Mouse (Mus musculus): ENCODE data around the gene Cd4. TPM values are rescaled to one million over a fixed set of nuclear protein-coding genes. Genes with fewer than 3 reads are reported as not detected.

Gene Cd4
- polyA plus RNA-seq, 1 experiment from 2014 or later: 0.29 TPM

GRCm38 (mm10) chr6:124930231-124930630 lies 42.2 kb upstream of the Cd4 start:
- no peak for ATAC-seq
- Histone ChIP-seq H3K4me1 (ENCODE audit: control insufficient read depth, insufficient read depth, low read length) (peaks cover 13% of the 10 kb centered on the region), H3K36me3 (ENCODE audit: control insufficient read depth, insufficient read depth, low read length) (peaks cover 25% of the 10 kb centered on the region), H3K9ac (ENCODE audit: low read length) (peak overlapping the region; percentile 94), H3K4me3 (ENCODE audit: low read depth, low read length) (peak overlapping the region; percentile 94), H3K9me3 (replicated peaks; ENCODE audit: control insufficient read depth, low read length) (no peaks in the 10 kb centered on the region), H3K4me2 (ENCODE audit: low read length) (peak overlapping the region; percentile 49), H3K27ac (ENCODE audit: low read depth, low read length) (peak overlapping the region; percentile 96), H3K27me3 (replicated peaks; ENCODE audit: control insufficient read depth, insufficient read depth, low read length) (no peaks in the 10 kb centered on the region)
- no peak for DNase-seq (ENCODE audit: low spot score)
- WGBS: 29% methylated on average over 1 of the region's 1 CpGs

- H3K9ac ChIP-seq (ENCODE audit: low read length): no peak overlapping the region
- peaks cover 13% of the 10 kb centered on the region for H3K4me1 ChIP-seq (ENCODE audit: control insufficient read depth, insufficient read depth, low read length)
- ATAC-seq (no peak), DNase-seq (ENCODE audit: low spot score) (no peak)
- H3K27me3 ChIP-seq (replicated peaks; ENCODE audit: control insufficient read depth, insufficient read depth, low read length): no peaks in the 10 kb centered on the region
- H3K9me3 ChIP-seq (replicated peaks; ENCODE audit: control insufficient read depth, low read length): no peaks in the 10 kb centered on the region
- H3K4me3 ChIP-seq (ENCODE audit: low read depth, low read length): no peak overlapping the region
- no peak overlapping the region for H3K4me2 ChIP-seq (ENCODE audit: low read length)
- no peaks in the 10 kb centered on the region for H3K36me3 ChIP-seq (ENCODE audit: control insufficient read depth, insufficient read depth, low read length)
- 50% methylated on average over 5 of the region's 5 CpGs for WGBS
- H3K27ac ChIP-seq (ENCODE audit: low read depth, low read length): no peak overlapping the region
These were observed 37.9 kb upstream of the Cd4 start for GRCm38 (mm10) chr6:124925941-124926340.

GRCm38 (mm10) chr6:124925173-124925793 lies 37.3 kb upstream of the Cd4 start:
- Histone ChIP-seq H3K9ac (ENCODE audit: low read length) (no peak overlapping the region), H3K27me3 (replicated peaks; ENCODE audit: control insufficient read depth, insufficient read depth, low read length) (no peaks in the 10 kb centered on the region), H3K27ac (ENCODE audit: low read depth, low read length) (no peak overlapping the region), H3K36me3 (ENCODE audit: control insufficient read depth, insufficient read depth, low read length) (no peaks in the 10 kb centered on the region), H3K9me3 (replicated peaks; ENCODE audit: control insufficient read depth, low read length) (no peaks in the 10 kb centered on the region), H3K4me1 (ENCODE audit: control insufficient read depth, insufficient read depth, low read length) (peaks cover 17% of the 10 kb centered on the region), H3K4me3 (ENCODE audit: low read depth, low read length) (no peak overlapping the region), H3K4me2 (ENCODE audit: low read length) (no peak overlapping the region)
- ATAC-seq (no peak), DNase-seq (ENCODE audit: low spot score) (no peak)
- WGBS: 36% methylated on average over 12 of the region's 12 CpGs

GRCm38 (mm10) chr6:124921539-124921938 lies 33.5 kb upstream of the Cd4 start:
- H3K4me2 ChIP-seq (ENCODE audit: low read length): no peak overlapping the region
- peaks cover 23% of the 10 kb centered on the region for H3K4me1 ChIP-seq (ENCODE audit: control insufficient read depth, insufficient read depth, low read length)
- no peaks in the 10 kb centered on the region for H3K27me3 ChIP-seq (replicated peaks; ENCODE audit: control insufficient read depth, insufficient read depth, low read length)
- no peak for DNase-seq (ENCODE audit: low spot score)
- 65% methylated on average over 4 of the region's 4 CpGs for WGBS
- no peaks in the 10 kb centered on the region for H3K36me3 ChIP-seq (ENCODE audit: control insufficient read depth, insufficient read depth, low read length)
- no peak overlapping the region for H3K4me3 ChIP-seq (ENCODE audit: low read depth, low read length)
- peak overlapping the region; percentile 100; the same call in 1 of the 2 replicates for H3K27ac ChIP-seq (ENCODE audit: low read depth, low read length)
- H3K9me3 ChIP-seq (replicated peaks; ENCODE audit: control insufficient read depth, low read length): no peaks in the 10 kb centered on the region
- ATAC-seq: no peak
- H3K9ac ChIP-seq (ENCODE audit: low read length): no peak overlapping the region

- WGBS: 23% methylated on average over 9 of the region's 9 CpGs
- no peak for ATAC-seq
- no peak for DNase-seq (ENCODE audit: low spot score)
- Histone ChIP-seq H3K9me3 (replicated peaks; ENCODE audit: control insufficient read depth, low read length) (no peaks in the 10 kb centered on the region), H3K27ac (ENCODE audit: low read depth, low read length) (peak overlapping the region; percentile 100), H3K4me1 (ENCODE audit: control insufficient read depth, insufficient read depth, low read length) (peaks cover 29% of the 10 kb centered on the region), H3K27me3 (replicated peaks; ENCODE audit: control insufficient read depth, insufficient read depth, low read length) (no peaks in the 10 kb centered on the region), H3K4me3 (ENCODE audit: low read depth, low read length) (peak overlapping the region; percentile 10; the same call in 1 of the 2 replicates), H3K9ac (ENCODE audit: low read length) (peak overlapping the region; percentile 52; the same call in 1 of the 2 replicates), H3K4me2 (ENCODE audit: low read length) (peak overlapping the region; percentile 100), H3K36me3 (ENCODE audit: control insufficient read depth, insufficient read depth, low read length) (no peaks in the 10 kb centered on the region)
These were observed 32.5 kb upstream of the Cd4 start for GRCm38 (mm10) chr6:124920318-124921085.

GRCm38 (mm10) chr6:124919695-124920317 lies 31.8 kb upstream of the Cd4 start, which contains the start of gene Ptms:
Gene Ptms (minus strand): TSS chr6:124920103.
- WGBS: under 1% methylated on average over 13 of the region's 13 CpGs
- ATAC-seq (peak; percentile 82), DNase-seq (ENCODE audit: low spot score) (peak; percentile 98)
- peak within 1 kb of the TSS; percentile 100 for H3K27ac ChIP-seq (ENCODE audit: low read depth, low read length)
- H3K36me3 ChIP-seq (ENCODE audit: control insufficient read depth, insufficient read depth, low read length): peaks cover 2% of the 10 kb centered on the region
- H3K9ac ChIP-seq (ENCODE audit: low read length): peak within 1 kb of the TSS; percentile 100; the same call in 1 of the 2 replicates
- no peaks in the 10 kb centered on the region for H3K27me3 ChIP-seq (replicated peaks; ENCODE audit: control insufficient read depth, insufficient read depth, low read length)
- H3K4me2 ChIP-seq (ENCODE audit: low read length): peak within 1 kb of the TSS; percentile 100
- H3K9me3 ChIP-seq (replicated peaks; ENCODE audit: control insufficient read depth, low read length): no peaks in the 10 kb centered on the region
- peak within 1 kb of the TSS; percentile 93 for H3K4me3 ChIP-seq (ENCODE audit: low read depth, low read length)
- peaks cover 36% of the 10 kb centered on the region for H3K4me1 ChIP-seq (ENCODE audit: control insufficient read depth, insufficient read depth, low read length)

- 14% methylated on average over 12 of the region's 14 CpGs for WGBS
- DNase-seq (ENCODE audit: low spot score) (no peak), ATAC-seq (no peak)
- Histone ChIP-seq H3K4me3 (ENCODE audit: low read depth, low read length) (peak overlapping the region; percentile 93), H3K36me3 (ENCODE audit: control insufficient read depth, insufficient read depth, low read length) (peaks cover 10% of the 10 kb centered on the region), H3K27me3 (replicated peaks; ENCODE audit: control insufficient read depth, insufficient read depth, low read length) (no peaks in the 10 kb centered on the region), H3K4me2 (ENCODE audit: low read length) (peak overlapping the region; percentile 100), H3K9me3 (replicated peaks; ENCODE audit: control insufficient read depth, low read length) (no peaks in the 10 kb centered on the region), H3K9ac (ENCODE audit: low read length) (peak overlapping the region; percentile 100), H3K27ac (ENCODE audit: low read depth, low read length) (peak overlapping the region; percentile 100), H3K4me1 (ENCODE audit: control insufficient read depth, insufficient read depth, low read length) (peaks cover 40% of the 10 kb centered on the region)
These were observed 31.0 kb upstream of the Cd4 start for GRCm38 (mm10) chr6:124918890-124919627.

GRCm38 (mm10) chr6:124918331-124918690 lies 30.3 kb upstream of the Cd4 start:
- peak overlapping the region; percentile 100 for H3K4me2 ChIP-seq (ENCODE audit: low read length)
- peaks cover 17% of the 10 kb centered on the region for H3K36me3 ChIP-seq (ENCODE audit: control insufficient read depth, insufficient read depth, low read length)
- no peaks in the 10 kb centered on the region for H3K9me3 ChIP-seq (replicated peaks; ENCODE audit: control insufficient read depth, low read length)
- H3K9ac ChIP-seq (ENCODE audit: low read length): peak overlapping the region; percentile 100
- no peak for ATAC-seq
- 7% methylated on average over 7 of the region's 7 CpGs for WGBS
- no peak for DNase-seq (ENCODE audit: low spot score)
- peak overlapping the region; percentile 93 for H3K4me3 ChIP-seq (ENCODE audit: low read depth, low read length)
- H3K27me3 ChIP-seq (replicated peaks; ENCODE audit: control insufficient read depth, insufficient read depth, low read length): no peaks in the 10 kb centered on the region
- peak overlapping the region; percentile 100 for H3K27ac ChIP-seq (ENCODE audit: low read depth, low read length)
- H3K4me1 ChIP-seq (ENCODE audit: control insufficient read depth, insufficient read depth, low read length): peaks cover 40% of the 10 kb centered on the region

Data from forebrain, embryonic 14.5 days (tissue).